Mouse (Mus musculus) urinary bladder, postnatal 10 days (tissue): Measurements from ENCODE around the gene Acss1.

Source experiments
- DNase-seq: peaks from one replicate; pipeline ENCODE4 v3.0.0; 2022; ENCODE audit warnings: low spot score

Acss1 gene

GRCm38 (mm10) chr2:150638370-150638733 is 29.9 kb downstream of the Acss1 start:
- DNase-seq, result no peak

- DNase-seq, result no peak
Measured at GRCm38 (mm10) chr2:150637702-150638369, 30.5 kb downstream of the Acss1 start.

GRCm38 (mm10) chr2:150635877-150636446 is 32.3 kb downstream of the Acss1 start:
- DNase-seq, result no peak

- DNase-seq, result no peak
Measured at GRCm38 (mm10) chr2:150629255-150629654, 39.0 kb downstream of the Acss1 start.

GRCm38 (mm10) chr2:150627140-150627539 is 41.2 kb downstream of the Acss1 start:
- no peak for DNase-seq

- no peak for DNase-seq
Measured at GRCm38 (mm10) chr2:150624926-150625325, 43.4 kb downstream of the Acss1 start.

GRCm38 (mm10) chr2:150623957-150624356 is 44.3 kb downstream of the Acss1 start:
- no peak for DNase-seq

- DNase-seq, result no peak
Measured at GRCm38 (mm10) chr2:150621698-150622097, 46.6 kb downstream of the Acss1 start.

GRCm38 (mm10) chr2:150610097-150610496 is 58.2 kb downstream of the Acss1 start:
- DNase-seq, result no peak

- no peak for DNase-seq
Measured at GRCm38 (mm10) chr2:150608872-150609560, 59.3 kb downstream of the Acss1 start.

- DNase-seq, result peak; percentile 79
Measured at GRCm38 (mm10) chr2:150608087-150608799, 60.1 kb downstream of the Acss1 start, which contains the start of gene Apmap. TSS of gene Apmap (minus strand) at chr2:150608567.

- DNase-seq, result no peak
Measured at GRCm38 (mm10) chr2:150607086-150607485, 61.2 kb downstream of the Acss1 start.

- no peak for DNase-seq
Measured at GRCm38 (mm10) chr2:150604802-150605201, 63.5 kb downstream of the Acss1 start.

- DNase-seq, result no peak
Measured at GRCm38 (mm10) chr2:150602166-150602565, 66.1 kb downstream of the Acss1 start.

GRCm38 (mm10) chr2:150600263-150600662 is 68.0 kb downstream of the Acss1 start:
- no peak for DNase-seq

- DNase-seq, result no peak
Measured at GRCm38 (mm10) chr2:150595411-150596190, 72.7 kb downstream of the Acss1 start.

- no peak for DNase-seq
Measured at GRCm38 (mm10) chr2:150589076-150589475, 79.2 kb downstream of the Acss1 start.

GRCm38 (mm10) chr2:150579628-150580027 is 88.7 kb downstream of the Acss1 start:
- no peak for DNase-seq

GRCm38 (mm10) chr2:150578603-150579002 is 89.7 kb downstream of the Acss1 start:
- no peak for DNase-seq

GRCm38 (mm10) chr2:150576256-150576655 is 92.0 kb downstream of the Acss1 start:
- DNase-seq, result no peak

GRCm38 (mm10) chr2:150572463-150572862 is 95.8 kb downstream of the Acss1 start:
- no peak for DNase-seq

- no peak for DNase-seq
Measured at GRCm38 (mm10) chr2:150570761-150571160, 97.5 kb downstream of the Acss1 start.
